Mouse (Mus musculus) frontal cortex, postnatal 10 days (tissue): ENCODE measurements at regions not wholly inside any gene's neighbourhood (a gene's known extent, or its start where the extent isn't known, plus 50 kb on each side); places are given as distances from the start of the nearest gene placed in this dataset.

Experiments
- DNase-seq, 2 experiments: peaks; one replicate each; pipeline ENCODE4 v3.0.0; 2022; ENCODE audit warnings: low spot score in 2 of 2, mixed read lengths in 1 of 2

- DNase-seq: no peak
These were observed 641.1 kb upstream of the Fam19a5 start for GRCm38 (mm10) chr15:86903006-86903405.

GRCm38 (mm10) chr15:86913276-86913675 is 630.8 kb upstream of the Fam19a5 start:
- DNase-seq: no peak

GRCm38 (mm10) chr15:86917891-86918290 is 626.2 kb upstream of the Fam19a5 start:
- no peak for DNase-seq

GRCm38 (mm10) chr15:86919704-86920103 is 624.4 kb upstream of the Fam19a5 start:
- no peak for DNase-seq

- no peak for DNase-seq
These were observed 623.9 kb upstream of the Fam19a5 start for GRCm38 (mm10) chr15:86920185-86920584.

GRCm38 (mm10) chr15:86921401-86921800 is 622.7 kb upstream of the Fam19a5 start:
- no peak for DNase-seq

GRCm38 (mm10) chr15:86925081-86925749 is 618.9 kb upstream of the Fam19a5 start:
- DNase-seq: no peak

- DNase-seq: no peak
These were observed 611.6 kb upstream of the Fam19a5 start for GRCm38 (mm10) chr15:86932345-86933075.

GRCm38 (mm10) chr15:86937364-86937763 is 606.7 kb upstream of the Fam19a5 start:
- no peak for DNase-seq

- DNase-seq: no peak
These were observed 599.6 kb upstream of the Fam19a5 start for GRCm38 (mm10) chr15:86944529-86944928.

- DNase-seq: no peak
These were observed 591.5 kb upstream of the Fam19a5 start for GRCm38 (mm10) chr15:86952593-86952992.

- no peak for DNase-seq
These were observed 586.2 kb upstream of the Fam19a5 start for GRCm38 (mm10) chr15:86957872-86958271.

GRCm38 (mm10) chr15:86962921-86963320 is 581.2 kb upstream of the Fam19a5 start:
- no peak for DNase-seq

- DNase-seq: no peak
These were observed 580.6 kb upstream of the Fam19a5 start for GRCm38 (mm10) chr15:86963486-86963885.

- no peak for DNase-seq
These were observed 572.7 kb upstream of the Fam19a5 start for GRCm38 (mm10) chr15:86971436-86971835.

- no peak for DNase-seq
These were observed 547.9 kb upstream of the Fam19a5 start for GRCm38 (mm10) chr15:86996196-86996595.

- DNase-seq: no peak
These were observed 525.1 kb upstream of the Fam19a5 start for GRCm38 (mm10) chr15:87018978-87019377.

- no peak for DNase-seq
These were observed 498.1 kb upstream of the Fam19a5 start for GRCm38 (mm10) chr15:87045971-87046370.

- no peak for DNase-seq
These were observed 489.9 kb upstream of the Fam19a5 start for GRCm38 (mm10) chr15:87054186-87054585.

- no peak for DNase-seq
These were observed 479.2 kb upstream of the Fam19a5 start for GRCm38 (mm10) chr15:87064890-87065289.

GRCm38 (mm10) chr15:87068261-87068660 is 475.8 kb upstream of the Fam19a5 start:
- no peak for DNase-seq

- DNase-seq: no peak
These were observed 469.5 kb upstream of the Fam19a5 start for GRCm38 (mm10) chr15:87074559-87074958.

GRCm38 (mm10) chr15:87089827-87090226 is 454.3 kb upstream of the Fam19a5 start:
- no peak for DNase-seq
